Mouse (Mus musculus): Measurements from ENCODE around the gene Cd300ld4. TPM values are rescaled to one million over a fixed set of nuclear protein-coding genes. Genes with fewer than 3 reads are reported as not detected.
"Not testable (repeated sequence)": the region's sequence is repeated elsewhere in the genome, so short reads cannot be mapped to it uniquely, and the experiment has no call there.

The Cd300ld4 gene
- not detected for total RNA-seq (2021)

- DNase-seq; intact Hi-C loops (cut with DNase I): not testable (repeated sequence)
Measured at GRCm38 (mm10) chr11:115026912-115027311, at the start of gene Cd300ld4. Cd300ld4 (minus strand) TSS chr11:115027012.

- intact Hi-C loops (cut with DNase I): no loop called here
- no peak for DNase-seq
Measured at GRCm38 (mm10) chr11:115075859-115076258, 49.0 kb upstream of the Cd300ld4 start.

GRCm38 (mm10) chr11:115075407-115075806, 48.6 kb upstream of the Cd300ld4 start:
- no peak for DNase-seq
- intact Hi-C loops (cut with DNase I): no loop called here

- no peak for DNase-seq
- intact Hi-C loops (cut with DNase I): no loop called here
Measured at GRCm38 (mm10) chr11:115073002-115073401, 46.2 kb upstream of the Cd300ld4 start.

- DNase-seq: peak; percentile 48 to 55
- intact Hi-C loops (cut with DNase I): no loop called here
Measured at GRCm38 (mm10) chr11:115071631-115072294, 45.0 kb upstream of the Cd300ld4 start.

- DNase-seq: no peak
- intact Hi-C loops (cut with DNase I): no loop called here
Measured at GRCm38 (mm10) chr11:115071015-115071551, 44.3 kb upstream of the Cd300ld4 start.

- DNase-seq: no peak
- intact Hi-C loops (cut with DNase I): no loop called here
Measured at GRCm38 (mm10) chr11:115066768-115067167, 40.0 kb upstream of the Cd300ld4 start.

- no peak for DNase-seq
- intact Hi-C loops (cut with DNase I): no loop called here
Measured at GRCm38 (mm10) chr11:115062077-115062476, 35.3 kb upstream of the Cd300ld4 start, which contains the start of gene Cd300e. Cd300e (minus strand) TSS chr11:115062177.

- intact Hi-C loops (cut with DNase I): loop anchor here (10.0 kb wide), 2 partner anchors 245 to 315 kb away; no protein-coding TSS in a partner anchor
- DNase-seq: no peak
Measured at GRCm38 (mm10) chr11:115059797-115060196, 33.0 kb upstream of the Cd300ld4 start.

GRCm38 (mm10) chr11:115058701-115059100, 31.9 kb upstream of the Cd300ld4 start:
- intact Hi-C loops (cut with DNase I): loop anchor here (10.0 kb wide), 2 partner anchors 244 to 314 kb away; no protein-coding TSS in a partner anchor

GRCm38 (mm10) chr11:115054537-115054936, 27.7 kb upstream of the Cd300ld4 start:
- intact Hi-C loops (cut with DNase I): loop anchor here (10.0 kb wide), 2 partner anchors 240 to 310 kb away; no protein-coding TSS in a partner anchor
- no peak for DNase-seq

More at GRCm38 (mm10) chr11:115058701-115059100, 31.9 kb upstream of the Cd300ld4 start:
- DNase-seq: no peak

GRCm38 (mm10) chr11:115052991-115053390, 26.2 kb upstream of the Cd300ld4 start:
- intact Hi-C loops (cut with DNase I): loop anchor here (10.0 kb wide), 2 partner anchors 238 to 308 kb away; no protein-coding TSS in a partner anchor

GRCm38 (mm10) chr11:115052206-115052605, 25.4 kb upstream of the Cd300ld4 start:
- DNase-seq: peak in 1 of 2 experiments; percentile 25
- intact Hi-C loops (cut with DNase I): loop anchor here (10.0 kb wide), 2 partner anchors 237 to 307 kb away; no protein-coding TSS in a partner anchor

More at GRCm38 (mm10) chr11:115052991-115053390, 26.2 kb upstream of the Cd300ld4 start:
- DNase-seq: no peak

GRCm38 (mm10) chr11:115049282-115049895, 22.6 kb upstream of the Cd300ld4 start:
- intact Hi-C loops (cut with DNase I): no loop called here

GRCm38 (mm10) chr11:115048259-115048658, 21.4 kb upstream of the Cd300ld4 start, which contains the start of gene Cd300ld3:
Cd300ld3 (minus strand) TSS chr11:115048409.
- DNase-seq: no peak
- intact Hi-C loops (cut with DNase I): no loop called here

More at GRCm38 (mm10) chr11:115049282-115049895, 22.6 kb upstream of the Cd300ld4 start:
- DNase-seq: no peak

- intact Hi-C loops (cut with DNase I); DNase-seq: not testable (repeated sequence)
Measured at GRCm38 (mm10) chr11:115037669-115038068, 10.9 kb upstream of the Cd300ld4 start, which contains the start of gene Cd300ld5. Cd300ld5 (minus strand) TSS chr11:115037769.

GRCm38 (mm10) chr11:115016093-115016492, 10.7 kb downstream of the Cd300ld4 start, which contains the start of gene Cd300ld2:
Cd300ld2 (minus strand) TSS chr11:115016193.
- intact Hi-C loops (cut with DNase I): not testable (repeated sequence)

GRCm38 (mm10) chr11:115004070-115004469, 22.7 kb downstream of the Cd300ld4 start:
- intact Hi-C loops (cut with DNase I): no loop called here
- no peak for DNase-seq

More at GRCm38 (mm10) chr11:115016093-115016492, 10.7 kb downstream of the Cd300ld4 start, which contains the start of gene Cd300ld2:
- DNase-seq: not testable (repeated sequence)

- DNase-seq: peak in 1 of 2 experiments; percentile 13
Measured at GRCm38 (mm10) chr11:115001474-115002040, 25.3 kb downstream of the Cd300ld4 start, which contains the start of gene Cd300c2. Cd300c2 (minus strand) TSS chr11:115001880.

GRCm38 (mm10) chr11:114989793-114990192, 37.0 kb downstream of the Cd300ld4 start, which contains the start of gene Cd300ld:
Cd300ld (minus strand) TSS chr11:114989922.
- no peak for DNase-seq
- intact Hi-C loops (cut with DNase I): no loop called here

More at GRCm38 (mm10) chr11:115001474-115002040, 25.3 kb downstream of the Cd300ld4 start, which contains the start of gene Cd300c2:
- intact Hi-C loops (cut with DNase I): no loop called here
